Mouse (Mus musculus): ENCODE measurements at regions not wholly inside any gene's neighbourhood (a gene's known extent, or its start where the extent isn't known, plus 50 kb on each side); places are given as distances from the start of the nearest gene placed in this dataset.

DNA sequence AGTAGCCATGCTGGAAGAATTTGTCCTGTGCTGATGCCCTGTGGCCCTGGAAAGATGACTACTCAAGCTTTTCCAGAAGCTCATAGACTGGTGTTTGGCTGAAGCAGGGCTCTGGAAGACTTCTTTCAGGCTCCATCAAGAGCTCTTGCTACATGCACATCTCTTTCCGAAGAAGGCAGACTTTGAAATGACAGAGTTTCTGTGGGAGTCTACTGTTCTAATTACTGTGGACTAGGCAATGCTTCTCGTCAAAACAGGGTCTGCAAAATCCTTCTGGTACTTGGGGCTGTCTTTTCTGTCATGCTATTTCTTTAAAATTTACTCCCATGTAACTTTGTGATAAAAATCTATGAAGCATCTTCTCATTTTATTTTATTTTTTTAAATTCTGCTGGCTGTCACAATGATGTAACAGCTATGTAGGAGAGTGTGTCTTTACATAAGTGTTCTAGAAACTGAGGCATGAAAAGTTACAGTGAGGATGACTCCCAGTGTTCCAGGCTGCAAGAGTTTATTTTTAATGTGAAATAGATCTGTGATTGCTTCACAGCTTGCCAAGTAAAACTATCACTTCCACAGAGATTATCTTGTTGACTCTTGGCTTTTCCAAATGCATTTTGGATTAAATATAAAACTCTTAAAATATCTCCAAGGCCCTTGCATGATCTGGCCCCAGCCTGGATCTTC lies 244.9 kb upstream of the Nmur2 start:
- 76% methylated on average over 2 of the region's 2 CpGs for WGBS
- TF ChIP-seq CTCF (IDR thresholded peaks at IDR 0.05; ENCODE audit: low read depth), result no peak
- ATAC-seq (ENCODE audit: insufficient read depth), result no peak
- no peak overlapping the region for H3K4me3 ChIP-seq (ENCODE audit: low read depth, low read length)
- H3K4me1 ChIP-seq (ENCODE audit: insufficient read depth), result no peaks in the 10 kb centered on the region
- no peak for DNase-seq
- no peaks in the 10 kb centered on the region for H3K36me3 ChIP-seq (ENCODE audit: insufficient read depth)
- no peaks in the 10 kb centered on the region for H3K27me3 ChIP-seq (ENCODE audit: insufficient read depth, low read length)
- no peaks in the 10 kb centered on the region for H3K9me3 ChIP-seq (ENCODE audit: low read depth, low read length)
- H3K9ac ChIP-seq, result no peak overlapping the region
- no peak overlapping the region for H3K4me2 ChIP-seq
- no peak overlapping the region for H3K27ac ChIP-seq (ENCODE audit: low read depth)

DNA sequence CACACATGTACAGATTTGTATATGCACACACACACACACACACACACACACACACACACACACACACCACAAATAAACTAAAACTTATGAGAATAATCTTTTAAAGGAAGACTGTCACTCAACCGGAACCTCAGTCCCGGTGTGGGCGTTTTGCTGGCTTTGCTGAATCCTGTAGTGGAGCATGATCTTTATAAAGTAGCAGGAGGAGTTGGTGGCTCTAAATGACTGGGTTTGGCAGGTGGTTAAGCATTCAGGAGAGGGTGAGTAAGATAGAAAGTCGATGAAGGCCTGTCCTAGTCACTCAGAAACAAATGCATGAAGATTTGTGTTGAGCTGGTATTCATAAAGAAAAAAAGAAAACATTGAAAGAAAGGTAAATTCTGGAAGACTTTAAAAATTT lies 240.4 kb upstream of the Nmur2 start:
- Histone ChIP-seq H3K27me3 (ENCODE audit: insufficient read depth, low read length) (no peaks in the 10 kb centered on the region), H3K4me3 (ENCODE audit: low read depth, low read length) (no peak overlapping the region), H3K4me1 (ENCODE audit: insufficient read depth) (no peaks in the 10 kb centered on the region), H3K9me3 (ENCODE audit: low read depth, low read length) (no peaks in the 10 kb centered on the region), H3K36me3 (ENCODE audit: insufficient read depth) (no peaks in the 10 kb centered on the region), H3K27ac (ENCODE audit: low read depth) (no peak overlapping the region), H3K9ac (no peak overlapping the region), H3K4me2 (no peak overlapping the region)
- no peak for ATAC-seq (ENCODE audit: insufficient read depth)
- 75% methylated on average over 4 of the region's 4 CpGs for WGBS
- DNase-seq, result no peak
- TF ChIP-seq CTCF (IDR thresholded peaks at IDR 0.05; ENCODE audit: low read depth), result no peak

DNA sequence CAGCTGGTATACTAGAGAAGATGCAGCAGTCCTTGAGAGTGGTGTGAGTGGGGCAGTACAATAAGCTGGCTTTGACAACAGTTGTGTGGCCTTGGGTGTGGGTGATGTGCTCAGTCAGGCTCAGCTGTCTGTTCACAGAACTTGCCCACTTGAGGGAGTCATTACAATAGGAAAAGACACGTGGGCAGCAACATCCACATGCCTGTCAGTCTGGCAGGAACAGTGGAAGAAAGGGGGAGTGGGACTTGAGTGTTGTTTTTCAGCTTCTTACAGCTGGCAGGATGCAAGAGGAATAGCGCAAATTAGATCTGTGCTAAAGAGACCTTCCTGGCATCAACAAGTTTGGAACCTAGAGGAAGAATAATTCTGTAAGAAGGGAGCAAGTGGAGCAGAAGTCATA lies 239.4 kb upstream of the Nmur2 start:
- Histone ChIP-seq H3K4me1 (ENCODE audit: insufficient read depth) (no peaks in the 10 kb centered on the region), H3K9ac (no peak overlapping the region), H3K4me3 (ENCODE audit: low read depth, low read length) (no peak overlapping the region), H3K9me3 (ENCODE audit: low read depth, low read length) (no peaks in the 10 kb centered on the region), H3K36me3 (ENCODE audit: insufficient read depth) (no peaks in the 10 kb centered on the region), H3K4me2 (no peak overlapping the region), H3K27ac (ENCODE audit: low read depth) (no peak overlapping the region), H3K27me3 (ENCODE audit: insufficient read depth, low read length) (no peaks in the 10 kb centered on the region)
- DNase-seq (no peak), ATAC-seq (ENCODE audit: insufficient read depth) (no peak)
- TF ChIP-seq CTCF (IDR thresholded peaks at IDR 0.05; ENCODE audit: low read depth), result no peak
- WGBS, result 35% methylated on average over 2 of the region's 2 CpGs

DNA sequence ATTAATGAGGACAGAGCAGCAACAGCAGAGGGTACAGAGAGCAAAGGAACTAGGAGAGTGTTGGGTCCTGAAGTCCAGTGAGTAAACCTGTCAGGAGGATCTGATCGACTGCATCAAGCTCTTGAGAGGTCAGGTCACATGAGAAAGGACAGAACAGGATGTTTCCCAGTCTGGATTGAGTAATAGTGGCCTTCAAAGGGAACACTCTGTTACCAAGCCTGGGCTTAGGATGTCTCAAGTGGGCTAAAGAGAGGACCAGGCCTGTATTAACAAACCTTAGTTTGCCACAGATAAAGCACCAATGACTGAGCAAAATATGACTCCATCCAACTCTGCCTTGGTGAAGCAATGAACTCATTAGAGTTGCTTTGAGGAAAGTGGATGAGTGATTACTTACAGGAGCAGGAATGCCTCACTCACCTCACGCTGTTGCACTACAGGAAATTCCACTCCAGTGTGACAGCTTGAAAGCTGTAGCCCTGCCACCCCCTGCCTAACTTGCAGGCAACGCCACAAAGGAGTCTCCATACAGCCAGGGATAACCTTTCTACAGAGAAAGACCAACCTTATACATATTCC lies 229.2 kb upstream of the Nmur2 start:
- no peak for ATAC-seq (ENCODE audit: insufficient read depth)
- 15% methylated on average over 3 of the region's 3 CpGs for WGBS
- Histone ChIP-seq H3K9me3 (ENCODE audit: low read depth, low read length) (no peaks in the 10 kb centered on the region), H3K36me3 (ENCODE audit: insufficient read depth) (no peaks in the 10 kb centered on the region), H3K9ac (no peak overlapping the region), H3K27me3 (ENCODE audit: insufficient read depth, low read length) (no peaks in the 10 kb centered on the region), H3K4me3 (ENCODE audit: low read depth, low read length) (no peak overlapping the region), H3K27ac (ENCODE audit: low read depth) (no peak overlapping the region), H3K4me2 (no peak overlapping the region), H3K4me1 (ENCODE audit: insufficient read depth) (no peaks in the 10 kb centered on the region)
- DNase-seq, result no peak
- TF ChIP-seq CTCF (IDR thresholded peaks at IDR 0.05; ENCODE audit: low read depth), result no peak

DNA sequence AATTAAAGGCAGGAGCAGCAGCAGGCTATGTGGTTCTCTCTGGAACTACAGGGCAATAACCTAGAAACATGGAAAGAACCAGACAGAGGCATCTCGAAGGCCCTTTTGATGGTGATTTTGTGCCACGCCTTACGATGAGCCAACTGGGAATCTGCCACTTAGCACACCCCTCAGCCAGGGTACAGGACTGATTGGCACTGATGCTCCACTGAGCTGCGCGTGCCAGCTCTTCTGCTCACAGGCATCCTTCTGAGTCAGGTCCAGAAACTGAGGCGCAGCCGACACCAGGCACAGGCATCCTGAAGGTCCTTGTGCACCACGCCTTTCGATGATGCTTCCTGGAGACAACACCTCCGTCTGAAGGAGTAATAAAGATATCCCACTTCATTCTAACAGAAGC lies 221.9 kb upstream of the Nmur2 start:
- Histone ChIP-seq H3K4me2 (no peak overlapping the region), H3K36me3 (ENCODE audit: insufficient read depth) (no peaks in the 10 kb centered on the region), H3K27me3 (ENCODE audit: insufficient read depth, low read length) (no peaks in the 10 kb centered on the region), H3K9ac (no peak overlapping the region), H3K4me3 (ENCODE audit: low read depth, low read length) (no peak overlapping the region), H3K9me3 (ENCODE audit: low read depth, low read length) (no peaks in the 10 kb centered on the region), H3K4me1 (ENCODE audit: insufficient read depth) (no peaks in the 10 kb centered on the region), H3K27ac (ENCODE audit: low read depth) (no peak overlapping the region)
- no peak for DNase-seq
- TF ChIP-seq CTCF (IDR thresholded peaks at IDR 0.05; ENCODE audit: low read depth), result no peak
- WGBS, result 91% methylated on average over 10 of the region's 10 CpGs
- no peak for ATAC-seq (ENCODE audit: insufficient read depth)

DNA sequence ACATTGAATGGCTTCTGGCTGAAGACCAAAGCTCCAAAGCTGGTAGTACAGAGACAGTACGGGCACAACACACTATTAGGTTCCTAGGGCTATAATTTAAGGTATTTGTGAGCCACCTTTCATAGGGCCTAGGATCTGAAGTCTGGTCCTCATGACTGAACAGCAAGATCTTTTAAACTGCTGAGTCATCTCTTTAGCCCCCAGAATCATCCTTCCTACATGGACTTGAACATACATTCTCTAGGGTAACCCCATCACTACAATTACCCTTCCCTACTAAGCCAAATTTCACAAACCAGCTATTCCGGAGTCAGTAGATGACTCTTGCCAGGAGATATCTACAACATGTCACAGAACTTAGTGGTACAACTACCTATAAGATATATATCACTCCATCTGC lies 215.5 kb upstream of the Nmur2 start:
- no peak for TF ChIP-seq CTCF (IDR thresholded peaks at IDR 0.05; ENCODE audit: low read depth)
- DNase-seq, result no peak
- Histone ChIP-seq H3K4me2 (no peak overlapping the region), H3K27me3 (ENCODE audit: insufficient read depth, low read length) (no peaks in the 10 kb centered on the region), H3K4me3 (ENCODE audit: low read depth, low read length) (no peak overlapping the region), H3K9ac (no peak overlapping the region), H3K27ac (ENCODE audit: low read depth) (no peak overlapping the region), H3K9me3 (ENCODE audit: low read depth, low read length) (no peaks in the 10 kb centered on the region), H3K36me3 (ENCODE audit: insufficient read depth) (no peaks in the 10 kb centered on the region), H3K4me1 (ENCODE audit: insufficient read depth) (no peaks in the 10 kb centered on the region)
- 86% methylated on average over 2 of the region's 2 CpGs for WGBS
- ATAC-seq (ENCODE audit: insufficient read depth), result no peak

DNA sequence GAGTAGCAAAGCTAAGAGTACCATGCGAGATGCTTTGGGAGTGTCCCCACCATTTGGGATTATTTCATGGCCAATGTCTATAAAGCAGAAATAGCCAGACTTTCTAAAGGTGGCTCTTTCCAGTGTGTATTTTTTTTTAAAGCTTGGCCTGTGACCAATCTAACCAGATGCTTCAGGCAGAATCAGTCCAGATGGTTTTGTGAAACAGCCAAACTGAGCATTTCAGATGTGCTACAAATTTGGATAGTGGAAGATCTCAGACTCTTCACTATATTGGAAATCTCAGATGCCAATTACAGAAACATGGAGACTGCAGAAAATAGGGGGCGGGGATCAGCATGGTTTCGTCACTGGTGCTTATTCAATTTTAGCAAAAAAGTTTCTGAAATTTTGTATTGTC lies 213.6 kb upstream of the Nmur2 start:
- H3K27me3 ChIP-seq (ENCODE audit: insufficient read depth, low read length), result no peaks in the 10 kb centered on the region
- H3K27ac ChIP-seq (ENCODE audit: low read depth), result no peak overlapping the region
- DNase-seq (no peak), ATAC-seq (ENCODE audit: insufficient read depth) (no peak)
- 83% methylated on average over 3 of the region's 3 CpGs for WGBS
- H3K4me3 ChIP-seq (ENCODE audit: low read depth, low read length), result no peak overlapping the region
- H3K9ac ChIP-seq, result no peak overlapping the region
- TF ChIP-seq CTCF (IDR thresholded peaks at IDR 0.05; ENCODE audit: low read depth), result no peak
- no peaks in the 10 kb centered on the region for H3K36me3 ChIP-seq (ENCODE audit: insufficient read depth)
- no peak overlapping the region for H3K4me2 ChIP-seq
- no peaks in the 10 kb centered on the region for H3K4me1 ChIP-seq (ENCODE audit: insufficient read depth)
- H3K9me3 ChIP-seq (ENCODE audit: low read depth, low read length), result no peaks in the 10 kb centered on the region
